ENCODE assay signal across 18 mouse cellular contexts in genomic region chr10:22631956-22632355, GRCm38 (mm10). TPM values are rescaled to one million over a fixed set of nuclear protein-coding genes. Genes with fewer than 3 reads are reported as not detected.
"Had no signal": no experiment of that assay in that cellular context is flagged by ENCODE, and none has a peak within 500 bp of the region (broad histone marks: within the 10 kb centered on the region; RNA-seq: fewer than 3 reads in every experiment).

No protein-coding gene starts in this region.

- H3K4me1 ChIP-seq: kidney, embryonic 15.5 days; limb, embryonic 15.5 days; liver, embryonic 13.5 days; lung, embryonic 15.5 days; megakaryocyte, embryonic 14.5 days; midbrain, embryonic 15.5 days; neural tube, embryonic 13.5 days; stomach, embryonic 15.5 days had no signal

- H3K27ac ChIP-seq: kidney, embryonic 15.5 days; limb, embryonic 15.5 days; liver, embryonic 13.5 days; lung, embryonic 15.5 days; macrophage; midbrain, embryonic 15.5 days; neural tube, embryonic 13.5 days; stomach, embryonic 15.5 days had no signal

- H3K9ac ChIP-seq: kidney, embryonic 15.5 days; limb, embryonic 15.5 days; liver, embryonic 13.5 days; liver, postnatal 0 days; lung, embryonic 15.5 days; midbrain, embryonic 15.5 days; neural tube, embryonic 13.5 days; stomach, embryonic 15.5 days had no signal

- H3K27me3 ChIP-seq: kidney, embryonic 15.5 days; limb, embryonic 15.5 days; liver, embryonic 13.5 days; lung, embryonic 15.5 days; megakaryocyte, embryonic 14.5 days; midbrain, embryonic 15.5 days; neural tube, embryonic 13.5 days; stomach, embryonic 15.5 days had no signal

- ATAC-seq: liver, postnatal 0 days; midbrain, embryonic 15.5 days had no signal

- H3K4me3 ChIP-seq: kidney, embryonic 15.5 days; limb, embryonic 15.5 days; liver, embryonic 13.5 days; lung, embryonic 15.5 days; megakaryocyte, embryonic 14.5 days; midbrain, embryonic 15.5 days; neural tube, embryonic 13.5 days; stomach, embryonic 15.5 days had no signal

- H3K9me3 ChIP-seq: kidney, embryonic 15.5 days; limb, embryonic 15.5 days; liver, embryonic 13.5 days; lung, embryonic 15.5 days; midbrain, embryonic 15.5 days; neural tube, embryonic 13.5 days; stomach, embryonic 15.5 days had no signal

- H3K4me2 ChIP-seq: kidney, embryonic 15.5 days; limb, embryonic 15.5 days; liver, embryonic 13.5 days; lung, embryonic 15.5 days; midbrain, embryonic 11.5 days; midbrain, embryonic 15.5 days; neural tube, embryonic 13.5 days; stomach, embryonic 15.5 days had no signal

- DNase-seq: kidney, adult 2 months; kidney, postnatal 14 days; liver, embryonic 13.5 days; liver, postnatal 0 days; lung, postnatal 14 days; retina, postnatal 1 day; spleen, adult 18-20 months; thymus, adult 2 months; thymus, postnatal 25 days had no signal

- H3K36me3 ChIP-seq: kidney, embryonic 15.5 days; limb, embryonic 15.5 days; liver, embryonic 13.5 days; lung, embryonic 15.5 days; midbrain, embryonic 15.5 days; neural tube, embryonic 13.5 days; stomach, embryonic 15.5 days had no signal

RNA-seq across cellular contexts. Expression of gene Slc2a12, which starts 12.9 kb away (rescaled TPM):
- polyA plus RNA-seq: liver, postnatal 0 days had no signal
